Mouse (Mus musculus) liver, postnatal 0 days (tissue): ENCODE data around the gene Astn2.

ENCODE experiments used
- CTCF ChIP-seq: sonication (generic); IDR thresholded peaks from 2 replicates; pipeline ENCODE4 v1.5.1; 2016; ENCODE audit warnings: antibody characterized with exemption, low read depth
- EP300 ChIP-seq: IDR thresholded peaks from 2 replicates; pipeline ENCODE4 v1.6.1; 2016; ENCODE audit warnings: antibody characterized with exemption, low read depth, mild to moderate bottlenecking

DNA sequence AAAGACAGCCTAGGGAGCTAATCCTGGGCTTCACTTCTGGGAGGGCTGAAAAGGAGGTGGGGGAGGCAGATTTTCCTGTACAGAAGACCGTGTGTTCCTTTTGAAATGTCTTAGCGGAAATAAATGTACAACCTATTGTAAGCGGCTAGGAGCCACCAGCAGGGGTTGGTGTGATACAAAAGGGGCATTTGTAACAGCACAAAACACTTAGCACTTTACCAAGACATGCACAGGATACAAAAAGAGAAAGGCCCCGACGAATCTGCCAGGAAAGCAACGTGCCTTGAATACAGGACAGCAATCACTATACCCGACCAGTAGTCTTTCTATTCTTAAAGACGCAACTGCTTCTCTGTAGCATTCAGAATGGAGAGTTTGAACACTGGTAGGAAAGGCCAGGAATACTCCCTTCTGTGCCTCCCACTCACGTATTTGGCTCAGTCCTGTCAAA, 564.8 kb downstream of the Astn2 start:
- TF ChIP-seq CTCF (no peak), EP300 (no peak)
